Comparison of ENCODE assay signal across 8 mouse cellular contexts in genomic region chr10:6035792-6036487, GRCm38 (mm10).
DNase-seq lines count a peak whose midpoint lies in the region; ATAC-seq and TF ChIP-seq lines count a peak whose summit lies in the region.

No protein-coding gene starts in this region.

- H3K9ac ChIP-seq in embryonic facial prominence, embryonic 11.5 days (replicated peaks; ENCODE audit: low read length): no peak overlapping the region
- H3K9ac ChIP-seq in liver, postnatal 0 days (replicated peaks): no peak overlapping the region
- H3K9ac ChIP-seq in neural tube, embryonic 15.5 days (replicated peaks): 0 out of 2 replicates have a peak overlapping the region, but pooled peaks have one; percentile 14

- ATAC-seq in embryonic facial prominence, embryonic 11.5 days (replicated peaks; ENCODE audit: insufficient number of reproducible peaks, low FRiP score, low TSS enrichment, low read depth): peak; percentile 75; the same call in 1 of the 2 replicates
- ATAC-seq in liver, postnatal 0 days: no peak
- ATAC-seq in neural tube, embryonic 15.5 days (ENCODE audit: low FRiP score): peak; percentile 93

- DNase-seq in 3T3-L1 (ENCODE audit: low read depth, low spot score): peak; percentile 41
- peak; percentile 65 for DNase-seq in adrenal gland, postnatal 25 days
- DNase-seq in embryonic facial prominence, embryonic 11.5 days (ENCODE audit: low spot score): peak; percentile 76
- DNase-seq in heart, postnatal 14 days: peak; percentile 66 to 82
- DNase-seq in kidney, postnatal 4 days: peak; percentile 84
- peak; percentile 43 for DNase-seq in liver, postnatal 0 days
- peak; percentile 3 to 14 for DNase-seq in thymus, postnatal 36 days

- H3K4me2 ChIP-seq in embryonic facial prominence, embryonic 11.5 days (ENCODE audit: low read depth, low read length): no peak overlapping the region
- no peak overlapping the region for H3K4me2 ChIP-seq in liver, postnatal 0 days (ENCODE audit: low read depth, low read length)
- peak overlapping the region; percentile 52 for H3K4me2 ChIP-seq in neural tube, embryonic 15.5 days

- no peak overlapping the region for H3K4me3 ChIP-seq in embryonic facial prominence, embryonic 11.5 days (ENCODE audit: low read depth, low read length)
- no peak overlapping the region for H3K4me3 ChIP-seq in liver, postnatal 0 days (ENCODE audit: low read depth, low read length)
- peak overlapping the region; percentile 19 for H3K4me3 ChIP-seq in neural tube, embryonic 15.5 days (replicated peaks)

- intact Hi-C loops in heart, postnatal 14 days (cut with DNase I): loop anchor here (2.0 to 10.0 kb wide), 2 partner anchors 659 to 1039 kb away; no protein-coding TSS in a partner anchor

- WGBS in embryonic facial prominence, embryonic 11.5 days: 28% methylated on average over 25 of the region's 25 CpGs
- 19% methylated on average over 25 of the region's 25 CpGs for WGBS in liver, postnatal 0 days (ENCODE audit: insufficient replicate concordance)
- WGBS in neural tube, embryonic 15.5 days: 17% methylated on average over 25 of the region's 25 CpGs

- TF ChIP-seq EP300 in liver, postnatal 0 days (IDR thresholded peaks at IDR 0.05; ENCODE audit: low read depth): no peak

- H3K36me3 ChIP-seq in embryonic facial prominence, embryonic 11.5 days (replicated peaks; ENCODE audit: control insufficient read depth, insufficient read depth, low read depth, low read length): no peaks in the 10 kb centered on the region
- H3K36me3 ChIP-seq in liver, postnatal 0 days (replicated peaks; ENCODE audit: insufficient read depth, low read length): no peaks in the 10 kb centered on the region
- no peaks in the 10 kb centered on the region for H3K36me3 ChIP-seq in neural tube, embryonic 15.5 days

- TF ChIP-seq CTCF in liver, postnatal 0 days (IDR thresholded peaks at IDR 0.05; ENCODE audit: low read depth): peak; percentile 74

- H3K4me1 ChIP-seq in embryonic facial prominence, embryonic 11.5 days (ENCODE audit: control insufficient read depth, insufficient read depth, low read length): no peaks in the 10 kb centered on the region
- H3K4me1 ChIP-seq in liver, postnatal 0 days (ENCODE audit: insufficient read depth): no peaks in the 10 kb centered on the region
- peaks cover 5% of the 10 kb centered on the region for H3K4me1 ChIP-seq in neural tube, embryonic 15.5 days

- no peak overlapping the region for H3K27ac ChIP-seq in embryonic facial prominence, embryonic 11.5 days (replicated peaks; ENCODE audit: low read depth, low read length)
- H3K27ac ChIP-seq in liver, postnatal 0 days (ENCODE audit: low read depth): no peak overlapping the region
- H3K27ac ChIP-seq in neural tube, embryonic 15.5 days (replicated peaks): no peak overlapping the region

- H3K9me3 ChIP-seq in embryonic facial prominence, embryonic 11.5 days (replicated peaks; ENCODE audit: control insufficient read depth, low read length): no peaks in the 10 kb centered on the region
- H3K9me3 ChIP-seq in liver, postnatal 0 days (ENCODE audit: low read length): no peaks in the 10 kb centered on the region
- H3K9me3 ChIP-seq in neural tube, embryonic 15.5 days (replicated peaks): no peaks in the 10 kb centered on the region

- H3K27me3 ChIP-seq in embryonic facial prominence, embryonic 11.5 days (ENCODE audit: control insufficient read depth, insufficient read depth, low read length): no peaks in the 10 kb centered on the region
- no peaks in the 10 kb centered on the region for H3K27me3 ChIP-seq in liver, postnatal 0 days (ENCODE audit: insufficient read depth, low read length)
- H3K27me3 ChIP-seq in neural tube, embryonic 15.5 days (replicated peaks): no peaks in the 10 kb centered on the region

Comparison
In these comparisons a context has a peak if more than half of its experiments do, and no peak if none do; other contexts are left out.
1. DNase-seq: peak in every context shown above with its lines; median percentile 84 in kidney, postnatal 4 days; 76 in embryonic facial prominence, embryonic 11.5 days; 74 in heart, postnatal 14 days; 65 in adrenal gland, postnatal 25 days; 43 in liver, postnatal 0 days; 41 in 3T3-L1; 8 in thymus, postnatal 36 days.